Mouse (Mus musculus): Measurements from ENCODE around the gene Apba2. TPM values are rescaled to one million over a fixed set of nuclear protein-coding genes. Genes with fewer than 3 reads are reported as not detected.

The Apba2 gene
- polyA plus RNA-seq, 1 experiment from 2014 or later = 5.4 TPM

Other genes starting within 250 kb of the Apba2 start
- gene Mtmr10, start 214.1 kb upstream of the Apba2 start, polyA plus RNA-seq (2015; fragmentation: Nextera tagmentation; extraction: Ambion mirVana) = 9.1 and 10.2 TPM in 2 replicates
- gene Fan1, start 127.6 kb upstream of the Apba2 start, polyA plus RNA-seq (2015; fragmentation: Nextera tagmentation; extraction: Ambion mirVana) = 6.9 and 8.3 TPM in 2 replicates
- 43.1 and 43.2 TPM in 2 replicates for gene Mphosph10, start 109.4 kb upstream of the Apba2 start, polyA plus RNA-seq (2015; fragmentation: Nextera tagmentation; extraction: Ambion mirVana)
- 94.4 and 97.5 TPM in 2 replicates for gene Mcee, start 109.1 kb upstream of the Apba2 start, polyA plus RNA-seq (2015; fragmentation: Nextera tagmentation; extraction: Ambion mirVana)

All from kidney, embryonic 15.5 days (tissue).